Mouse (Mus musculus): ENCODE measurements around the gene AI481877. TPM values are rescaled to one million over a fixed set of nuclear protein-coding genes. Genes with fewer than 3 reads are reported as not detected.

The AI481877 gene
- polyA plus RNA-seq (2012; ENCODE audit: low replicate concordance) = not detected in 2 replicates

DNA sequence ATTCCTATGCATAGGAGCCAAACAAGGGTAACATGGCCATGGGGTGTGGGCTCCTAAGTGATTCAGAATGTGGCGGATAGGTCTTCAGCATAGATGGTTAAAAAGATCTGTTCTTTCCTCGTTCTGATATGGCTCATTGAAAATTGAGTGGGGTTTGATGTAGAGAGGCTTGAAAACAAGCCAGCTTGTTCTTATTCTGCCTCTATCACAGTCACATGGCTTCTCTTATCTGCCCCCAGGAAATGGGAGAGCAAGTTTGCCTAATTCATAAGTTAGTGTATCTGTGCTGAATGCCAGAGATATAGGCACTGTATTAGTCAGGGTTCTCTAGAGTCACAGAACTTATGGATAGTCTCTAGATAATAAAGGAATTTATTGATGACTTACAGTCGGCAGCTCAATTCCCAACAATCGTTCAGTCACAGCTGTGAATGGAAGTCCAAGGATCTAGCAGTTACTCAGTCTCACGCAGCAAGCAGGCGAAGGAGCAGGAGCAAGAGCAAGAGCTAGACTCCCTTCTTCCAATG lies at the start of gene AI481877:
Gene AI481877, minus strand, starts transcription at position 477 of the 527 bp plus-strand sequence.

DNA sequence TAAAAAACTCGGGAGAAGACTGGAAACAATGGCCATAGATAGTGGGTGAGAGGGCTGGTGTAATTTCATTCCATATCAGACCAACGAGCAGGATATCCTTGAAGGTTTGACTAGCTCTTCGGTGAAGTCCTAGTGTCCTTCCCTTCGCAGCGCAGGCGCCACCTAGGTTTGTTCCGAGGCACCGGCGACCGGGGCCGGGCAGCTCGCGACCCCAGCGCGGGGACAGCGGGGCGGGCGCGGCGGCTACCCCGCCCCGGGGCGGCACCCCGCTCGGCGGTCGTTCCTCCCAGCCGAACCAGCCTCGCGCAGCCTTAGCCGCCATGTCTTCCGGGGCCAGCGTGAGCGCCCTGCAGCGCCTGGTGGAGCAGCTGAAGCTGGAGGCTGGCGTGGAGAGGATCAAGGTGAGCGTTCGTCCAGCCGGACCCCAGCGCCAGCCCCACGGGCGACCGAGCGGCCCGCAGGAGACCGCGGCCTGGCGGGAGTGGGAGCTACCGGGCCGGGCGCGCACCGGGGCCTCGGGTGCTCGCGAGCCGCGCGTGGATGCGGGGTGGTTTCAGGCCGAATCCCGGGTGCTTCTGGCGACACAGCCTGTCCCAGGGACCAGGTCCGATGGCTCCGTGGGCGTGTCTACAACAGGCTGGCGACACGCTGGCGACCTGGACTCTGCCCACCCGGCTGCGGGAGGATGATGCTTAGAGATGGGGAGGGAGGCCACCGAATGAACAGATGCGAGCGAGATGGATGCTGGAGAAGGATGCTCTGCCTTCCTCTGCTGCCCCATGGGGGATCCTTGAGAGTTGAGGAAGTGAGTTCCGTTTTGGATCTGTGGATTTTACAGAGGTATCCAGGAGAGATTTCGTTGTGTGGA lies 103.6 kb downstream of the AI481877 start, which contains the start of gene Gng10:
Gene Gng10, plus strand, starts transcription at position 171 of the 868 bp plus-strand sequence.

DNA sequence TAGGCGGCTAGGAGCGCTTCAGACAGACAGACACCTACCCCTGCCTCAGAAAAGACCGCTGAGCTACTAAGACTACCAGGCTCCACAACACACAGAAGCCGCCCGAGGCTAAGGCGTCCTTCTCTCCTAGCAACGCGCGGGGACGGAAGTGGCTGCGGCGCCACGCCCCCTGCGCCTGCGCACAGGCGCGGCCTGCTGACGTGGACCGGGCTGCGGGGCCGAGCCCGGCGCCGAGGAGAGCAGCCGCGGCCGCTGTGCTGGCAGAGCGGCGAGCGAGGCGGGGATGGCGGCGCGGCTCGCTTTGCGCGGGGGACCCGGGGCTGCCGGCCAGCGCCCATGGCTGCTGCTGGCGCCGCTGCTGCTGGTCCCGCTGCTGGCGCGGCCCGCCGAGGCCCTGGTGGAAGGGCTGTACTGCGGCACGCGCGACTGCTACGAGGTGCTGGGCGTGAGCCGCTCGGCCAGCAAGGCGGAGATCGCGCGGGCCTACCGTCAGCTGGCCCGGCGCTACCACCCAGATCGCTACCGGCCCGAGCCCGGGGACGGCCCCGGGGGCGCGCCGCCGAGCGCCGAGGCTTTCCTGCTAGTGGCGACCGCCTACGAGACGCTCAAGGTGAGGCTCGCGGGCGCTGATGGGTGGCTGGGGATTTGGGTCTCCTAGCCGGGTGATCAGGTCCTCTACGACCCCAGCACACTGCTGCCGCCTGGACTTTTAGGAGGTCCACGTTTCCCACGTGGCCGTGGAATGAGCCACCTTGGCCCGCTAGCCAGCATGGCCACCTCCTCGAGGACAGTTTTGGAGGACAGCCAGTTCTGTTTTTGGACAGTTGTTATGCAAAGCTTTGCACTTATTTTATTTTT lies 135.6 kb downstream of the AI481877 start, which contains the start of gene Gm20503:
Gene Gm20503, plus strand, starts transcription at position 263 of the 858 bp plus-strand sequence.

DNA sequence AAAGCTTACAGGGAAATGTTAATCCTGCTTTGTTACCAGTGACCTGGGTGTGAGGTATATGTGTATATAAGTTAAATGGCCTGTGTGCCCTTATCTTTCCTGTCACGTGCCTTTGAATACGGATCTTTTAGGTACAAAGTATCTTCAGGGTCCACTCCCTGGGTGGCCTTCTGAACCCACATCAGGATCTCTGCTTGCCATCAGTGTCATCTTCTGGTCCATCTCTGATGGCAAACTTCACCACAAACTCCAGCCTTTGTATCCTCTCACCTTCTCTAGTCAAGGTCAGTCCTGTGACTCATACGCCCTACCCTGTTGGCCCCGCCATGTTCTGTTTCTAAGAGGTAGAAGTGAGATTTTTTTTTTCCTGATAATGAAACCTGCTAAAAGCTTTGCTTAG lies 144.0 kb downstream of the AI481877 start, which contains the start of gene Dnajc25:
Gene Dnajc25, plus strand, starts transcription at position 301 of the 400 bp plus-strand sequence.

Other genes starting within 250 kb of the AI481877 start
- 16.4 and 33.5 TPM in 2 replicates for gene Ecpas, start 226.2 kb downstream of the AI481877 start, polyA plus RNA-seq (2012; ENCODE audit: low replicate concordance)
- not detected in 2 replicates for gene Zkscan16, start 195.4 kb downstream of the AI481877 start, polyA plus RNA-seq (2012; ENCODE audit: low replicate concordance)
- 0.11 and 0.28 TPM in 2 replicates for gene Ptgr1, start 151.9 kb downstream of the AI481877 start, polyA plus RNA-seq (2012; ENCODE audit: low replicate concordance)
- 3.0 and 4.6 TPM in 2 replicates for gene Dnajc25, start 143.9 kb downstream of the AI481877 start, polyA plus RNA-seq (2012; ENCODE audit: low replicate concordance)
- gene Gm20503, start 135.8 kb downstream of the AI481877 start, polyA plus RNA-seq (2012; ENCODE audit: low replicate concordance) = not detected in 2 replicates
- gene Gng10, start 103.9 kb downstream of the AI481877 start, polyA plus RNA-seq (2012; ENCODE audit: low replicate concordance) = 38.5 and 79.7 TPM in 2 replicates
- 48.4 and 59.1 TPM in 2 replicates for gene Ugcg, start 50.3 kb upstream of the AI481877 start, polyA plus RNA-seq (2012; ENCODE audit: low replicate concordance)